Mouse (Mus musculus) olfactory bulb, adult 2 months (tissue): ENCODE measurements at regions not wholly inside any gene's neighbourhood (a gene's known extent, or its start where the extent isn't known, plus 50 kb on each side); places are given as distances from the start of the nearest gene placed in this dataset.

Source experiments
- H3K27ac ChIP-seq: fragments of 200-500 bp; 2 replicates; pipeline ENCODE4 v1.5.1; 2012; ENCODE audit warnings: low read depth, low read length; ENCODE audit not compliant: insufficient read depth
- H3K4me1 ChIP-seq: fragments of 200-500 bp; 2 replicates; pipeline ENCODE4 v1.6.1; 2012; ENCODE audit warnings: low read length; ENCODE audit not compliant: control insufficient read depth, insufficient read depth
- H3K4me3 ChIP-seq: fragments of 200-500 bp; 2 replicates; pipeline ENCODE4 v1.5.1; 2012; ENCODE audit warnings: mild to moderate bottlenecking, low read depth, low read length, moderate library complexity; ENCODE audit not compliant: insufficient read depth
- CTCF ChIP-seq: fragments of 200-500 bp; IDR thresholded peaks from 2 replicates; pipeline ENCODE4 v1.5.1; 2012; ENCODE audit warnings: low read depth, mild to moderate bottlenecking, low read length, moderate library complexity; ENCODE audit not compliant: insufficient read depth
- POLR2A ChIP-seq: fragments of 200-500 bp; IDR thresholded peaks from 2 replicates; pipeline ENCODE4 v1.6.1; 2012; ENCODE audit warnings: mild to moderate bottlenecking, low read depth, low read length, moderate library complexity; ENCODE audit not compliant: insufficient read depth
- WGBS: fragments of 180-500 bp; shearing (Covaris S2); methylation state at CpG from one replicate; pipeline ENCODE4 v1.1.7; 2018; 5-methylcytosine and 5-hydroxymethylcytosine counted together

GRCm38 (mm10) chr12:12882931-12883553 is 58.7 kb downstream of the Mycn start:
- Histone ChIP-seq H3K4me3 (no peak overlapping the region), H3K27ac (no peak overlapping the region), H3K4me1 (no peaks in the 10 kb centered on the region)
- TF ChIP-seq POLR2A: no peak
- TF ChIP-seq CTCF: no peak
- 98% methylated on average over 5 of the region's 5 CpGs for WGBS

GRCm38 (mm10) chr12:12878031-12878430 is 63.7 kb downstream of the Mycn start:
- TF ChIP-seq POLR2A: no peak
- no peak for TF ChIP-seq CTCF
- WGBS: 95% methylated on average over 2 of the region's 2 CpGs
- H3K27ac ChIP-seq: no peak overlapping the region
- no peak overlapping the region for H3K4me3 ChIP-seq
- no peaks in the 10 kb centered on the region for H3K4me1 ChIP-seq

- Histone ChIP-seq H3K27ac (no peak overlapping the region), H3K4me3 (no peak overlapping the region), H3K4me1 (no peaks in the 10 kb centered on the region)
- WGBS: 79% methylated on average over 5 of the region's 5 CpGs
- TF ChIP-seq CTCF: no peak
- TF ChIP-seq POLR2A: no peak
These were observed 64.2 kb downstream of the Mycn start for GRCm38 (mm10) chr12:12877539-12877938.

- TF ChIP-seq CTCF: no peak
- no peak for TF ChIP-seq POLR2A
- Histone ChIP-seq H3K4me1 (no peaks in the 10 kb centered on the region), H3K4me3 (no peak overlapping the region), H3K27ac (no peak overlapping the region)
- 61% methylated on average over 12 of the region's 12 CpGs for WGBS
These were observed 65.6 kb downstream of the Mycn start for GRCm38 (mm10) chr12:12875976-12876745.

- whole genome bisulfite sequencing: 83% methylated on average over 11 of the region's 11 CpGs
- no peak for TF ChIP-seq CTCF
- no peak for TF ChIP-seq POLR2A
- Histone ChIP-seq H3K27ac (no peak overlapping the region), H3K4me3 (no peak overlapping the region), H3K4me1 (no peaks in the 10 kb centered on the region)
These were observed 68.2 kb downstream of the Mycn start for GRCm38 (mm10) chr12:12873551-12873950.

- Histone ChIP-seq H3K4me3 (no peak overlapping the region), H3K4me1 (no peaks in the 10 kb centered on the region), H3K27ac (no peak overlapping the region)
- no peak for TF ChIP-seq POLR2A
- no peak for TF ChIP-seq CTCF
- 89% methylated on average over 4 of the region's 4 CpGs for WGBS
These were observed 68.7 kb downstream of the Mycn start for GRCm38 (mm10) chr12:12872974-12873373.

- no peak for TF ChIP-seq POLR2A
- TF ChIP-seq CTCF: no peak
- H3K27ac ChIP-seq: no peak overlapping the region
- H3K4me3 ChIP-seq: no peak overlapping the region
- WGBS: 49% methylated on average over 4 of the region's 4 CpGs
- no peaks in the 10 kb centered on the region for H3K4me1 ChIP-seq
These were observed 70.4 kb downstream of the Mycn start for GRCm38 (mm10) chr12:12871272-12871671.

- TF ChIP-seq POLR2A (no peak), CTCF (no peak)
- Histone ChIP-seq H3K4me1 (no peaks in the 10 kb centered on the region), H3K4me3 (no peak overlapping the region), H3K27ac (no peak overlapping the region)
- 58% methylated on average over 10 of the region's 10 CpGs for WGBS
These were observed 75.1 kb downstream of the Mycn start for GRCm38 (mm10) chr12:12866590-12866989.

- Histone ChIP-seq H3K4me3 (no peak overlapping the region), H3K27ac (no peak overlapping the region), H3K4me1 (peaks cover 2% of the 10 kb centered on the region; the same call in 1 of the 2 replicates)
- TF ChIP-seq POLR2A: no peak
- 69% methylated on average over 2 of the region's 2 CpGs for WGBS
These were observed 91.0 kb downstream of the Mycn start for GRCm38 (mm10) chr12:12850681-12851080.
